Mouse (Mus musculus): ENCODE measurements around the gene Sema3b. TPM values are rescaled to one million over a fixed set of nuclear protein-coding genes. Genes with fewer than 3 reads are reported as not detected.

Sema3b gene
- polyA plus RNA-seq, 1 experiment from 2014 or later: 13.6 TPM

DNA sequence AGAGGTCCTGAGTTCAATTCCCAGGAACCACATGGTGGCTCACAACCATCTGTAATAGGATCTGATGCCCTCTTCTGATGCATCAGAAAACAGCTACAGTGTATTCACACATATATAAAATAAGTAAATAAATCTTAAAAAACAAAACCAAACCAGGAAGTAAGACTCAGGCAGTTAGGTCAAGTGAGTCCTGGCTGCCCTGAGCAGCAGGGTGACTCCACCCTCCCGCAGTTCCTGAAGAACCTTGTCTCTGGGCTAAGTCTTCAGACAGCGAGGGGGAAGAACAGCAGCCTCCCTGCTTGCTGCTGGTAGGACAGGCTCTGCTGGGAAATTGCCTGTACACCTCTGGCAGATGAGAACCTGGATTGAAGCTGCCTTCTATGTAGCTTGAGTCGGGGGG lies 52.7 kb downstream of the Sema3b start:
- H3K27me3 ChIP-seq: no peaks in the 10 kb centered on the region
- H3K9ac ChIP-seq: peak overlapping the region; percentile 11; the same call in 1 of the 2 replicates
- H3K4me1 ChIP-seq: peaks cover 49% of the 10 kb centered on the region
- H3K9me3 ChIP-seq: no peaks in the 10 kb centered on the region
- WGBS: 68% methylated on average over 3 of the region's 3 CpGs
- H3K4me2 ChIP-seq: peak overlapping the region; percentile 89
- H3K4me3 ChIP-seq: peak overlapping the region; percentile 72
- H3K27ac ChIP-seq: 0 out of 2 replicates have a peak overlapping the region, but pooled peaks have one; percentile 97
- peaks cover 44% of the 10 kb centered on the region for H3K36me3 ChIP-seq
- no peak for ATAC-seq (ENCODE audit: insufficient number of reproducible peaks, low FRiP score, low TSS enrichment, low read depth)

DNA sequence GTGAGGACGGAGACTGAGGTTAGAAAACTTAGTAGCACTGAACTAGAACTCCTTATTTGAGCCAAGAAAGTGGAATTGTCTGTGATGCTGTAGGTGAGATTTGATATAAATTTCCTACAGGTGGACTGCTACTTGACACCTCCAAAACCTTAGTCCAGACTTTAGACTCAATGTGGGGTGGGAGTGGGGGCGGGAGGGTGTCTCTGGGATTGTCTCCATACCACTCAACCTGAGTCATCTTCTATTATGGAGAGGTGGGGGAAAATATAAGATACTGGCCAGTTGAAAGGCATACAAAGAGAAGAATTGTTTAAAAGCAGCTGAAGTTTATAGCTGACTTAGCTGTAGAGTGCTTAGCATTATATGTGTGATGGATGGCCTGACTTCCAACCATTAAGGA lies 53.3 kb downstream of the Sema3b start:
- Histone ChIP-seq H3K4me3 (peak overlapping the region; percentile 72), H3K9me3 (no peaks in the 10 kb centered on the region), H3K27ac (peak overlapping the region; percentile 97), H3K9ac (peak overlapping the region; percentile 67), H3K4me2 (peak overlapping the region; percentile 89), H3K4me1 (peaks cover 55% of the 10 kb centered on the region), H3K27me3 (no peaks in the 10 kb centered on the region), H3K36me3 (peaks cover 38% of the 10 kb centered on the region)
- no peak for ATAC-seq (ENCODE audit: insufficient number of reproducible peaks, low FRiP score, low TSS enrichment, low read depth)
- WGBS: 27% methylated on average over 2 of the region's 2 CpGs

DNA sequence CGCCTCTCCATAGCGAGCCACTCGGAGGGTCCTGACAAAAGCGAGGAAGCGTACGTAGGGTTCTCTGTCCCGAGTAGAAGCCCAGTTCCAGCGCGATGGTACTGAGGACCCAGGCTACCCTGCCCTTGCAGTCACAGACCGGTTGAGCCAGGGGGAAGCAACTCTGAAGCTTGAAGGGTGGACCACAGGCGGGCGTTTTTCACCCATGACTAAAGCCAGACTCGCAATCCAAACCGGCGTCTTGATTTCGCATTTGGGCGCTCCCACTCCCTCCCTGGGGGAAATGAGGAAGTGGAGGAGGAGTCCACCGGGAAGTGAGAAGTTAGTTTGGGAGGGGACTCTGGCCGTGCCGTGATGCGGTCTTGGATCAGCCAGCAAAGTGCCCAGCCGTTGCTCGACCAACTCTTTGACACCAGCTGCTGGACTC lies 54.0 kb downstream of the Sema3b start:
- peak; percentile 4; the same call in 1 of the 2 replicates for ATAC-seq (ENCODE audit: insufficient number of reproducible peaks, low FRiP score, low TSS enrichment, low read depth)
- H3K9ac ChIP-seq: peak overlapping the region; percentile 67
- no peaks in the 10 kb centered on the region for H3K9me3 ChIP-seq
- under 1% methylated on average over 23 of the region's 23 CpGs for WGBS
- H3K4me1 ChIP-seq: peaks cover 62% of the 10 kb centered on the region
- peak overlapping the region; percentile 89 for H3K4me2 ChIP-seq
- peaks cover 31% of the 10 kb centered on the region for H3K36me3 ChIP-seq
- H3K27me3 ChIP-seq: no peaks in the 10 kb centered on the region
- peak overlapping the region; percentile 97 for H3K27ac ChIP-seq
- peak overlapping the region; percentile 72 for H3K4me3 ChIP-seq

DNA sequence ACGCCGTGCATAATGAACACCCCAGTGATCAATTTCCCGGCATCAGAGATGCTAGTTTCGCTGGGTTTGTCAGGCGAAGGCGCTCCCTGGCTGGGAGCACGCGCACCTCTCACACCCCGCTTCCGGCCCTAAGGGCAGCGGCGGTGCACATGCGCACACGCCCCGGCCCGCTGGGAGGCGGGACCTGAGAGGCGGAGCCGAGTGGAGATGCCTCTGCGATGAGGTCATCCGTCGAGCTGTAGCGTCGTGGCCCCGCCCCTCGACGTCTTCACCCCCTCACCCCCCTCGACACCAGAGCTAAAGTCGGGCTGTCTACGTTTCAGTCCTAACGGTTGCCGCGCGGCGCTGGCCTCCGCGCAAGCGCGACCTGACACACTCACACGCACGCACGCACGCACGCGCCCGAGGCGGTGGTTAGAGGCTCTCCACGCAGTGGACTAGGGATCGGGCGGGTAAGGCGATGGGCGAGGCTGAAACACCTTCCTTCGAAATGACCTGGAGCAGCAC lies 54.7 kb downstream of the Sema3b start:
- Histone ChIP-seq H3K27ac (peak overlapping the region; percentile 97), H3K4me3 (peak overlapping the region; percentile 72), H3K36me3 (peaks cover 24% of the 10 kb centered on the region), H3K9me3 (no peaks in the 10 kb centered on the region), H3K4me1 (peaks cover 66% of the 10 kb centered on the region), H3K4me2 (peak overlapping the region; percentile 89), H3K27me3 (no peaks in the 10 kb centered on the region), H3K9ac (peak overlapping the region; percentile 67)
- ATAC-seq (ENCODE audit: insufficient number of reproducible peaks, low FRiP score, low TSS enrichment, low read depth): peak; percentile 90
- under 1% methylated on average over 53 of the region's 53 CpGs for WGBS

DNA sequence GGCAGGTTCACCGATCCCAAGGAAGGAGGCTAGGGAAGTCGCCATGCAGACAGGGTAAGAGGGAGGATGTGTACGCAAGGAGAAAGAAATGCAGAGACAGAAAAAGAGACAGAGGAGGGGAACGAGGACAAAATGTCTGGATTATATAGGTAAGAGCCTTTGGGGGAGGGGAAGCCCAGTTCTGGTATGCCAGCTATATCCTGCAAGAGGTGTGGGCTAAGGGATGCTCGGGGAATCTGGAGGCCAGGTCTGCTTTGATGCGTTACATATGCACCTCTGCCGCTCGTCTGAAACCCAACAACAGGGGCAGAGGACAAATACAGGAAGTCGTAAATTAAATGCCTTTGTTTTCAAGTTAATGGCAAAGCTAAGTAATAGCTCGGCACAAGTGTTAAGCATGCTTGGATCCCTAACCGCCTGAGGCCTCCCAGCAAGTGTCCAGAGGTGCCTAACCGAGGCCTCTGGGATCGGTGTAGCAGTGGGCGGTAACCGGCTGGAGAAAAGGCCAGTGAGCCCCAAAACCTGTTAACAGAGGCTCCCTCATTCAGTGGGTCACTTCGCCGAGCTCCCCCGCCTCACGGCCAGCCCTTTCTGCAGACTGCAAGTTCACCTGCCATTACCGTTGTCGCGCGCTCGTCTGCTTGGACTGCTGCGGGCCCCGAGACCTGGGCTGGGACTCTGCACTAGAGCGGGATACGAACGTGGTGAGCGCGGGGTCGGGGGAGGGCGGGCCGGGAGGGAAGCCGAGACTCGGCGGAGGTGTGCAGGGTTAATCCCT lies 55.3 kb downstream of the Sema3b start:
- H3K4me1 ChIP-seq: peaks cover 66% of the 10 kb centered on the region
- WGBS: 3% methylated on average over 37 of the region's 37 CpGs
- ATAC-seq (ENCODE audit: insufficient number of reproducible peaks, low FRiP score, low TSS enrichment, low read depth): peak; percentile 26
- peaks cover 18% of the 10 kb centered on the region for H3K36me3 ChIP-seq
- no peaks in the 10 kb centered on the region for H3K9me3 ChIP-seq
- H3K9ac ChIP-seq: peak overlapping the region; percentile 48
- peak overlapping the region; percentile 72 for H3K4me3 ChIP-seq
- H3K27me3 ChIP-seq: no peaks in the 10 kb centered on the region
- H3K27ac ChIP-seq: peak overlapping the region; percentile 97
- H3K4me2 ChIP-seq: peak overlapping the region; percentile 89

DNA sequence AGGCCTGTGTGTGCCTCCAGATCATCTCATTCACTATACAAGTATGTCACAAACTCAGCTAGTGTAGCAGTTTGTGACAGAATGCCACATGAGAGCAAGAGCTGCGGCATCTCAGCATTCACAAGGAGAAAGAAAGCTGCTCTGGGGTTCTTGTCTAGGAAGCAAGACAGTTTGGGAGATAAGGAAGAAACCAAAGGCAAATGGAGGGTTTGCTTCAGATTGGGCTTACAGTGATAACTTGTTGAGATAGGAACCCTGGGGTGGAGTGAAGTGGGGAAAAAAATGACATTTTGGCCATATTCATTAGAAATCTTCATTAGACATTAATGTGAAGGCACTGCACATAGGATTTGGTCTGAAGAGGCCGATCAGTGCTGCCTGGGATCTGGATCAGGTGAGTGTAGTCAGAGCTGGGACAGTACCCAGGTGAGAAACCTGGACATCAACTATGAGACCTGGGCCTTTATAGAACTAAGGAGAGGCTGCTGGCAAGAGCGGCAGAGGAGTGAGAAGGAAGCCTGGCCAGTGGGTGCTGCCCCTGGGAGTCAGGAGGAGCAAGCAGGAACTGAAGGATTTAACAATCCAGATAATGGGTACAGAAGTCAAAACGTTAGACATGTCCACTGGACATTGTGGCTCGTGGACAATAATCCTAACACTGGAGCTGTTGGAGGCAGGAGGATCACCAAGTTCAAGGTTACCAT lies 56.2 kb downstream of the Sema3b start:
- no peaks in the 10 kb centered on the region for H3K27me3 ChIP-seq
- WGBS: 70% methylated on average over 5 of the region's 5 CpGs
- H3K9ac ChIP-seq: no peak overlapping the region
- H3K9me3 ChIP-seq: no peaks in the 10 kb centered on the region
- peaks cover 9% of the 10 kb centered on the region for H3K36me3 ChIP-seq
- H3K4me2 ChIP-seq: peak overlapping the region; percentile 89
- no peak for ATAC-seq (ENCODE audit: insufficient number of reproducible peaks, low FRiP score, low TSS enrichment, low read depth)
- peak overlapping the region; percentile 72 for H3K4me3 ChIP-seq
- peak overlapping the region; percentile 97 for H3K27ac ChIP-seq
- peaks cover 69% of the 10 kb centered on the region for H3K4me1 ChIP-seq

DNA sequence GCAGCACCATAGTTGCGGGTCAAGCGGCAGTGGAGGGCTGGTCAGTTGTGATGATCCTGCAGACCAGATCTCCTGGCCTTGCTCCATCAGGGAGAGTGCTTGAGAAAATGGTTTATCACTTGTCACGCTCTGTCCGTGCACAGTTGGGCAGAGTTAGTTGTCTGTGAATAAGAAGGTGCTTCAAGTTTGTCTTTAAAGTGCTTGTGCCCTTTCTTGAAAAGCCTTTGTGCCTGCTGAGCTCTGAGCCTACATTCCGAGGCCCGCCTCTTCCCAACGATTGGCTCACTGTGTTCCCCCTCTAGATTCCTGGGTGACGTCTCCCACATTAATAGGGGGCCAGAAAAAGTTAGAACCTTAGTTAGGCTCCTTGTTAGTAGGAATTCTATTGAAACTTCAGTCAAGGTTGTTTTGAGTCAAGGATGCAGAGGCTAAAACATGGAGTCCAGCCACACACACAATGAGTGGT lies 57.1 kb downstream of the Sema3b start:
- WGBS: 7% methylated on average over 8 of the region's 8 CpGs
- Histone ChIP-seq H3K4me2 (peak overlapping the region; percentile 89), H3K27ac (peak overlapping the region; percentile 97), H3K4me1 (peaks cover 72% of the 10 kb centered on the region), H3K36me3 (no peaks in the 10 kb centered on the region; the same call in 1 of the 2 replicates), H3K4me3 (peak overlapping the region; percentile 72), H3K27me3 (no peaks in the 10 kb centered on the region), H3K9ac (peak overlapping the region; percentile 55), H3K9me3 (no peaks in the 10 kb centered on the region)
- no peak for ATAC-seq (ENCODE audit: insufficient number of reproducible peaks, low FRiP score, low TSS enrichment, low read depth)

DNA sequence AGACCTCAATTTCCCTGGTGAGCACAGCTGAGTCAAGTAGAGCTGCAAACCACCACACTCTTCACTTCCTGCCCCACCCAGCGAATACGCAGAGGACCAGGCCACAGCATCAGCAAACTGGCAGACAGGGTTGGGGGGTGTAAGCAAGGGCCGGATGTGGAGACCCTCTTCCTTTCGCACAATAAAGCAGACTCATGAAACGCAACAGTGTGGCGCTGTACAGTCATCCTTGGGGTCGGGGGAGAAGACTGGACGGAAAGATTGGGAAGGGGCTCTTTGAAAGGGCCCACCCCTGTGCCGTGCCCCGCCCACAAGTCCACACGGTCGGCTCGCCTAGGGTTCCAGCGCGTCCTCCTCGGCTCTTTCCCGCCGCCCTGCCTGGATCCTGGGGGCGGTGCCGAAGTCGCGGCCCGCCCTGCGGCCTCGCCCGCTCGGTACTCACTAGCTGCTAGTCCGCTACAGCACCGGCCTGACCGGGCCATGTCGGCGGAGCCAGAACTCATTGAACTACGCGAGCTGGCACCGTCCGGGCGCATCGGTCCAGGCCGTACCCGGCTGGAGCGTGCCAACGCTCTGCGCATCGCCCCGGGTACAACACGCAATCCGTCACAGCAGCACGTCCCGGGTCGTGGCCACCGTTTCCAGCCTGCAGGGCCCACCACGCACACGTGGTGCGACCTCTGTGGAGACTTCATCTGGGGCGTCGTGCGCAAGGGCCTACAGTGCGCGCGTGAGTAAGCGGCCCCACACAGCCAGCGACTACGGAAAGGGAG lies 57.7 kb downstream of the Sema3b start, which contains the start of gene Rassf1:
Gene Rassf1, plus strand, starts transcription at position 439 of the 773 bp plus-strand sequence.
- no peaks in the 10 kb centered on the region for H3K9me3 ChIP-seq
- peaks cover 72% of the 10 kb centered on the region for H3K4me1 ChIP-seq
- no peaks in the 10 kb centered on the region for H3K27me3 ChIP-seq
- peak within 1 kb of the TSS; percentile 97 for H3K27ac ChIP-seq
- H3K36me3 ChIP-seq: no peaks in the 10 kb centered on the region
- H3K9ac ChIP-seq: peak within 1 kb of the TSS; percentile 55
- peak within 1 kb of the TSS; percentile 89 for H3K4me2 ChIP-seq
- H3K4me3 ChIP-seq: peak within 1 kb of the TSS; percentile 72
- 1% methylated on average over 62 of the region's 63 CpGs for WGBS
- ATAC-seq (ENCODE audit: insufficient number of reproducible peaks, low FRiP score, low TSS enrichment, low read depth): peak; percentile 53

DNA sequence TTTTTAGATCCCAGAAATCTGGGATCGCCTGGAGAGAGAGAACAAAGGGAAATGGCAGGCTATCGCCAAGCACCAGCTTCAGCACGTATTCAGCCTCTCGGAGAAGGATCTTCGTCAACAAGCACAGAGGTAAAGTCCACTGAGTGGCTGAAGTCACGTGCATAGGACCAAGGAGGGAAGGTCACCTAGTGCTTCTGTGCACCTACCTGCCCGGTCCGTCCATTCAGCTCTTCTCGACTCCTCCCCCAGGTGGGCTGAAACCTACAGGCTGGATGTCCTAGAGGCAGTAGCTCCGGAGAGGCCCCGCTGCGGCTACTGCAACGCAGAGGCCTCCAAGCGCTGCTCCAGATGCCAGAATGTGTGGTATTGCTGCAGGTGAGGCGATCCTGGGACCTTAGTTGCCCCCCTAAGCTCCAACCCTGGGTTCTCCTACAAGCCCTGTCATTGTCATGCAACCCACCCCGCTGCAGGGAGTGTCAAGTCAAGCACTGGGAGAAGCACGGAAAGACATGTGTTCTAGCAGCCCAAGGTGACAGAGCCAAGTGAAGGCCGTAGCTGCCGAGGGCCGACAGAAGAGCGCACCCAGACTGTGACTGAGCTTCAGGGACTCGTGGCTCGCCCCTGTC lies 58.4 kb downstream of the Sema3b start:
- peaks cover 67% of the 10 kb centered on the region for H3K4me1 ChIP-seq
- peak overlapping the region; percentile 97 for H3K27ac ChIP-seq
- H3K36me3 ChIP-seq: no peaks in the 10 kb centered on the region
- H3K4me3 ChIP-seq: peak overlapping the region; percentile 72
- WGBS: 33% methylated on average over 23 of the region's 23 CpGs
- H3K27me3 ChIP-seq: no peaks in the 10 kb centered on the region
- no peak for ATAC-seq (ENCODE audit: insufficient number of reproducible peaks, low FRiP score, low TSS enrichment, low read depth)
- H3K4me2 ChIP-seq: peak overlapping the region; percentile 89
- peak overlapping the region; percentile 55; the same call in 1 of the 2 replicates for H3K9ac ChIP-seq
- no peaks in the 10 kb centered on the region for H3K9me3 ChIP-seq

DNA sequence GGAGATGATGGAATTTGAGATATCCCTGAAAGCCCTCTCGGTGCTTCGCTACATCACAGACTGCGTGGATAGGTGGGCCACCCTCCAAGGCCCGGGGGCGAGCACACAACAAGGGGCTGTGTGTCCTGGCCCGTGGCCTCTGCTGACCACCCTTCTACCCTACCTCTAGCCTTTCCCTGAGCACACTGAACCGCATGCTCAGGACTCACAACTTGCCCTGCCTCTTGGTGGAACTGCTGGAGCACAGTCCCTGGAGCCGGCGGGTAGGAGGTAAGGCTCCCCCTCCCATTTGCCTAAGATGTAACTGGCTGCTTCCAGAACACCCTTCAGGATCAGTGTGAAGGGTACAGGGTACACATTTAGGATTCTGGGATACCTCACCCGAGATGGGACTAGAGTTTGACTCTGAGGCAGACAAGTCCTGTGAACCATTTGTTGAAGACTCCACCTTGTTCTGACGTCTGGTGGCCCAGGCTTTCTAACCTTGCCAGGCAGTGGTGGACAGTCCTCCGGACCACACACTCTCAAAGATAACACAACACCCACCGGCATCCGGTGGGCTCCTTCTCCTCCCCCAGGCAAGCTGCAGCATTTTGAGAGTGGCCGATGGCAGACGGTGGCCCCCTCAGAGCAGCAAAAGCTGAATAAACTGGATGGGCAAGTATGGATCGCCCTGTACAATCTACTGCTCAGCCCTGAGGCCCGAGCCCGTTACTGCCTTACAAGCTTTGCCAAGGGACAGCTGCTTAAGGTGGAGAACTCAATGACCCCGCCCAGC lies 59.5 kb downstream of the Sema3b start:
- H3K9ac ChIP-seq: no peak overlapping the region
- peaks cover 10% of the 10 kb centered on the region for H3K36me3 ChIP-seq
- no peaks in the 10 kb centered on the region for H3K9me3 ChIP-seq
- WGBS: 77% methylated on average over 20 of the region's 20 CpGs
- H3K4me2 ChIP-seq: no peak overlapping the region
- peaks cover 72% of the 10 kb centered on the region for H3K4me1 ChIP-seq
- no peaks in the 10 kb centered on the region for H3K27me3 ChIP-seq
- H3K27ac ChIP-seq: no peak overlapping the region
- ATAC-seq (ENCODE audit: insufficient number of reproducible peaks, low FRiP score, low TSS enrichment, low read depth): no peak
- H3K4me3 ChIP-seq: no peak overlapping the region
